Mouse (Mus musculus): Measurements from ENCODE around the gene A830005F24Rik.

A830005F24Rik gene

DNA sequence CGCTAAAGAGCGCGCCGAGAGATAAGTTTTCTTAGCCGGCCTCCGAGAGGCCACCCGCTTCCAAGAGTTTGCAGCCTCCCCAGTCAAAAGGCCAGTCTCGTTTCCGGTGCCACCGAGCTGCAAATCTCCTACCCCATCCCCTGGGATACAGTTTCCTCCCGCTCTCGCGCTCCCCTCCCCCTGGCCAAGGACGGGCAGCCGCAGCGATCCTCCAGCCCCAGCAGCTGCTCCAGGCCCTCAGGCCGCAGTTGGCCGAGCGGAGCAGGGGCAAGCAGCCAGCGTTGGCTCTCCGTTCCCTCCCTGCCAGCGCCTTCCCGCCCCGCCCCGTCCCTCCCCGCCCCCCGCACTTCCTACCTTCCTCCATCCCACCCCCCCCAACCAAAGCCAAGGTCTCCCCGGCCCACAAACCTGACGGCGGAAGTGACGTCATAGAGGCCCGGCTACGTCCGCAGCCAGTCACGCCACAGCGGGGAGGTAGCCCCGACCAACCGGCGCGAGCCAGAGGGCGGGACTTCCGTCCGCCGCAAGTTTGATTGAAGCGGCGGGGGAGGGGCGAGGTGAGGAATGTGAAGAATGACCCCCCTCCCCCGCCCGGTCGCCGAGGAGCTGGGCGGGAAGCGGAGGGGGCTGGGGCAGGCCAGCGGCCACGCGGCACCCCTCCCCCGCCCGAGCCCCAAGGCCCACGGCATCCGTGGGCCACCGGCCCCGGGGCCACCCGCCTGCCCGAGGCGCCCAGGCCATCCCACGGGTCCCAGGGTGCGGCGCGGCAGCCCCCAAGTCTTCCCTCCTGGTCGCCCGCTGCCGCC lies 32.3 kb downstream of the A830005F24Rik start:
- peak; percentile 97 for DNase-seq

- peak; percentile 100 for DNase-seq
Observed at GRCm38 (mm10) chr13:48546330-48546917, 33.1 kb downstream of the A830005F24Rik start.

- no peak for DNase-seq
Observed at GRCm38 (mm10) chr13:48547623-48548022, 34.3 kb downstream of the A830005F24Rik start.

DNA sequence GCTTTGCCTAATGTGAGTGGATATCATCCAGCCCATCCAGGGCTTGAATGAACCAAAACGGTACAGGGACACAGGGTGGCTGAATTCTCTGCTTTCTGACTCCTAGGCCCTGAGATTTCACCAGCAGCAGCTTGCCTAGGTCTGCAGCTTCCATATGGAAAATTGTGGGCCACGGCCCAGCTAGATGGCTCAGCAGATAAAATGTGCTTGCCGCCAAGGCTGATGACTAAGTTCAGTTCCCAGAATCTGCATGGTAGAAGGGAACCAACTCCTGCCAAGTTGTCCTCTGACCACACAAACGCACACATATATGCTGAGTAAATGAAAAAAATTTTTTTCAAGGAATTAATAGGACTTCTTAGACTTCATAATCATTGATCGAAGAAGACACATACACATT lies 34.9 kb downstream of the A830005F24Rik start:
- no peak for DNase-seq

- DNase-seq: peak; percentile 91
Observed at GRCm38 (mm10) chr13:48552181-48553090, 39.1 kb downstream of the A830005F24Rik start.

GRCm38 (mm10) chr13:48553511-48553910 lies 40.1 kb downstream of the A830005F24Rik start:
- DNase-seq: no peak

- no peak for DNase-seq
Observed at GRCm38 (mm10) chr13:48554552-48554951, 41.2 kb downstream of the A830005F24Rik start.

DNA sequence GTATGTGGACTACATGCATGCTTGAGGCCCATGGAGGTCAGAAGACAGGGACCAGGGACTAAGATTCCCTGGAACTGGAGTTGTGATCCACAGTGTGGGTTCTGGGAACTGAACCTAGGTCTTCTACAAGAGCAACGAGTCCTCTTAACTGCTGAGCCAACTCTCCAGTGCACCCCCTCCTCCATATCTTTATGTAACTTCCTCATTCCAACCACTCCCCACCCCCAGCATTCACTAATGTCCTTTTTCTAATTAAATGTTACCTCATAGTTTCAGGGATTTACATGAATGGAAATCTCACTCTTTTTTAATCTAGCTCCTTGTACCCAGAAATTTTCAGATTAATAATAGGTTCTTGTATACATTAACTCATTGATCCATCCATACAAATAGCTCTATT lies 42.6 kb downstream of the A830005F24Rik start:
- no peak for DNase-seq

- DNase-seq: no peak
Observed at GRCm38 (mm10) chr13:48561481-48561880, 48.1 kb downstream of the A830005F24Rik start.

GRCm38 (mm10) chr13:48562336-48562735 lies 49.0 kb downstream of the A830005F24Rik start:
- no peak for DNase-seq
